Comparison of ENCODE assay signal across 8 mouse cellular contexts in genomic region chr10:117147463-117148360, GRCm38 (mm10). TPM values are rescaled to one million over a fixed set of nuclear protein-coding genes. Genes with fewer than 3 reads are reported as not detected.
A peak's percentile ranks its signal among the peaks of the same experiment; 100 is the strongest.
DNase-seq lines count a peak whose midpoint lies in the region; ATAC-seq and TF ChIP-seq lines count a peak whose summit lies in the region.

No protein-coding gene starts in this region.

- peak overlapping the region; percentile 95 for H3K9ac ChIP-seq in hindbrain, postnatal 0 days (replicated peaks; ENCODE audit: low read length)
- peak overlapping the region; percentile 99 for H3K9ac ChIP-seq in liver, postnatal 0 days (replicated peaks)

- ATAC-seq in Patski: peak; percentile 15
- ATAC-seq in hindbrain, postnatal 0 days: peak; percentile 62
- ATAC-seq in liver, postnatal 0 days: peak; percentile 57
- ATAC-seq in megakaryocyte progenitor cell, adult 5-6 weeks (replicated peaks; ENCODE audit: poor library complexity): no peak

- H3K4me2 ChIP-seq in hindbrain, postnatal 0 days (ENCODE audit: low read depth, low read length): peak overlapping the region; percentile 88
- H3K4me2 ChIP-seq in liver, postnatal 0 days (ENCODE audit: low read depth, low read length): peak overlapping the region; percentile 78

- H3K4me3 ChIP-seq in erythroblast, embryonic 14.5 days (replicated peaks): peak overlapping the region; percentile 92
- peak overlapping the region; percentile 100 for H3K4me3 ChIP-seq in hindbrain, postnatal 0 days (ENCODE audit: low read length)
- peak overlapping the region; percentile 96 for H3K4me3 ChIP-seq in liver, postnatal 0 days (ENCODE audit: low read depth, low read length)

- H3K27me3 ChIP-seq in Patski: no peaks in the 10 kb centered on the region
- H3K27me3 ChIP-seq in erythroblast, embryonic 14.5 days (ENCODE audit: control insufficient read depth): no peaks in the 10 kb centered on the region
- H3K27me3 ChIP-seq in hindbrain, postnatal 0 days (ENCODE audit: insufficient read depth, low read length): no peaks in the 10 kb centered on the region
- no peaks in the 10 kb centered on the region for H3K27me3 ChIP-seq in liver, postnatal 0 days (ENCODE audit: insufficient read depth, low read length)

- no peak for TF ChIP-seq EP300 in liver, postnatal 0 days (IDR thresholded peaks at IDR 0.05; ENCODE audit: low read depth)

- WGBS in hindbrain, postnatal 0 days: 4% methylated on average over 65 of the region's 72 CpGs
- WGBS in liver, postnatal 0 days (ENCODE audit: insufficient replicate concordance): under 1% methylated on average over 42 of the region's 72 CpGs

- peak overlapping the region; percentile 87 for H3K27ac ChIP-seq in hindbrain, postnatal 0 days
- peak overlapping the region; percentile 98 for H3K27ac ChIP-seq in liver, postnatal 0 days (ENCODE audit: low read depth)

- peaks cover 74% of the 10 kb centered on the region for H3K4me1 ChIP-seq in erythroblast, embryonic 14.5 days (ENCODE audit: control insufficient read depth)
- H3K4me1 ChIP-seq in hindbrain, postnatal 0 days (ENCODE audit: insufficient read depth, low read length): peaks cover 13% of the 10 kb centered on the region; the same call in 1 of the 2 replicates
- H3K4me1 ChIP-seq in liver, postnatal 0 days (ENCODE audit: insufficient read depth): peaks cover 43% of the 10 kb centered on the region

- POLR2A ChIA-PET in Patski (lab: Charles Lee): interaction anchor here (0.7 kb wide), 1 partner anchor 45 kb away, joined by 4 read pairs; no protein-coding TSS in a partner anchor

- H3K36me3 ChIP-seq in erythroblast, embryonic 14.5 days (ENCODE audit: control insufficient read depth): peaks cover 22% of the 10 kb centered on the region
- no peaks in the 10 kb centered on the region for H3K36me3 ChIP-seq in hindbrain, postnatal 0 days (ENCODE audit: insufficient read depth, low read length)
- H3K36me3 ChIP-seq in liver, postnatal 0 days (replicated peaks; ENCODE audit: insufficient read depth, low read length): no peaks in the 10 kb centered on the region

- H3K9me3 ChIP-seq in erythroblast, embryonic 14.5 days (ENCODE audit: control insufficient read depth, low read length): no peaks in the 10 kb centered on the region
- no peaks in the 10 kb centered on the region for H3K9me3 ChIP-seq in hindbrain, postnatal 0 days (ENCODE audit: low read length)
- no peaks in the 10 kb centered on the region for H3K9me3 ChIP-seq in liver, postnatal 0 days (ENCODE audit: low read length)

- intact Hi-C loops in left cerebral cortex, postnatal 4 days (cut with DNase I): no loop called here
- intact Hi-C loops in left cerebral cortex, postnatal 14 days (cut with DNase I): loop anchor here (5.0 kb wide), 2 partner anchors 60 to 85 kb away; partner anchors contain the start of gene Cct2

- no peak for TF ChIP-seq CTCF in Patski (IDR thresholded peaks at IDR 0.05)
- TF ChIP-seq CTCF in hindbrain, postnatal 0 days (IDR thresholded peaks at IDR 0.05; ENCODE audit: low read depth): no peak
- TF ChIP-seq CTCF in liver, postnatal 0 days (IDR thresholded peaks at IDR 0.05; ENCODE audit: low read depth): no peak

- CTCF ChIA-PET in Patski (lab: Charles Lee): no interaction called here

- peak; percentile 20 for DNase-seq in left cerebral cortex, postnatal 4 days
- DNase-seq in left cerebral cortex, postnatal 14 days (ENCODE audit: low spot score in 2 of 2): no peak
- no peak for DNase-seq in Patski (ENCODE audit: low read depth, low spot score)
- DNase-seq in hindbrain, postnatal 0 days (ENCODE audit: low spot score): no peak
- DNase-seq in liver, postnatal 0 days: peak; percentile 60
- peak; percentile 33 for DNase-seq in ovary, postnatal 10 days (ENCODE audit: low spot score)

- in situ Hi-C loops in Patski (cut with MboI; ENCODE audit: low pct_unique_long_range_greater_than_20kb): no loop called here

RNA-seq across cellular contexts. Expression of gene Frs2, which starts 0.6 kb away (rescaled TPM):
- 10 to 100 TPM; 30.6 to 32.0 TPM for total RNA-seq in left cerebral cortex, postnatal 4 days (2021)
- 10 to 100 TPM; 28.3 to 29.3 TPM for total RNA-seq in left cerebral cortex, postnatal 14 days (2021)
- 16.4 TPM for polyA plus RNA-seq in Patski (2021)
- polyA plus RNA-seq in erythroblast, embryonic 14.5 days (2012): 0.26 and 0.39 TPM in 2 replicates
- 18.9 and 19.3 TPM in 2 replicates for total RNA-seq in hindbrain, postnatal 0 days (2014; rRNA removed)
- polyA plus RNA-seq in hindbrain, postnatal 0 days (2015; fragmentation: Nextera tagmentation; extraction: Ambion mirVana): 19.1 and 19.4 TPM in 2 replicates
- polyA plus RNA-seq in liver, postnatal 0 days (2015; fragmentation: Nextera tagmentation; extraction: Ambion mirVana): 7.7 and 8.0 TPM in 2 replicates
- 33.5 and 37.9 TPM in 2 replicates for total RNA-seq in megakaryocyte progenitor cell, adult 5-6 weeks (2015)
- total RNA-seq in megakaryocyte progenitor cell, adult 5-6 weeks (2017): 14.4 and 15.1 TPM in 2 replicates

Comparison
In these comparisons a context has a peak if more than half of its experiments do, and no peak if none do; other contexts are left out.
1. DNase-seq: peak in left cerebral cortex, postnatal 4 days (single experiment), liver, postnatal 0 days (single experiment) and ovary, postnatal 10 days (single experiment); none in left cerebral cortex, postnatal 14 days (0 of 2), Patski (single experiment) and hindbrain, postnatal 0 days (single experiment).
2. Peak in every context shown above with its lines, with median percentiles within 50 percentile points of each other: H3K4me3 ChIP-seq.